Mouse (Mus musculus): ENCODE results near the gene Pld6.
"Not testable (repeated sequence)": the region's sequence is repeated elsewhere in the genome, so short reads cannot be mapped to it uniquely, and the experiment has no call there.

The Pld6 gene

DNA sequence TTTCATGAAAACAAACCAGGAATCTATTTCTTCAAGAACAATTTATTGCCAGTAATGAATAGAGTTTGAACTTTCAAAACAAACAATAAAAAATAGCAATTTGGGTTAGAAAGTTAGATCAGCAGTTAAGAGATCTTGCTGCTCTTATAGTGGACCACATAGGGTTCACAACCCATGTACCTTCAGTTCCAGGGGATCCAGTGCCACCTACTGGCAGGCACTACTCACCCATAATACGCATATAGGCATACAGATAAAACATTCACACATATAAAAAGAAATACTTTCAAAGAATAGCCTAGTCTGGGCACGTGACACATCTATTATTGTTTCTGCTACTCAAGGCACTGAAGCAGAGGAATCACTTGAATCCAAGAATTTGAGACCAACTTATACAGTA, 40.8 kb downstream of the Pld6 start:
- peak; percentile 39 for DNase-seq (ENCODE audit: low spot score)

GRCm38 (mm10) chr11:59745851-59746250, 41.6 kb downstream of the Pld6 start:
- no peak for DNase-seq (ENCODE audit: low spot score)

GRCm38 (mm10) chr11:59744374-59744773, 43.1 kb downstream of the Pld6 start:
- DNase-seq (ENCODE audit: low spot score) = no peak

GRCm38 (mm10) chr11:59743712-59744111, 43.7 kb downstream of the Pld6 start:
- no peak for DNase-seq (ENCODE audit: low spot score)

DNA sequence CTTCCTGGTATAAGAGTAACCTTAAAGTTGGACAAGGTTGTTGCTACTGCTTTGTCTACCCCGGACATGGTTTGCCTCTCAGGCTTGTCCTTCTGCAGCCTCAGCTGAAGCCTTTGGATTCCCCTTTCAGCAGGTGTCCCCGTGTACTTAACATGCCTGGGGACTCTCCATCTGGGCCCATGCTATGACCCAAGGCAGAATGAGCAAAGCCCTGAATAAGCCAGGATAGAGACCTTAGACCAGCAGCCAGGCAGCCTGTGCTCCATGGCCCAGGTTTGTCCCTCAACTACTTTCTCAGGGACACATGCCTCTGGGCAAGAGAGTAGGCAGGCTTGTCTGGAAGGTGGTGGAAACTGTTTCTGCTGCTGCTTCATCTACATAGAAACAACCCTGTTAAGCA, 44.1 kb downstream of the Pld6 start:
- no peak for DNase-seq (ENCODE audit: low spot score)

GRCm38 (mm10) chr11:59741915-59742314, 45.5 kb downstream of the Pld6 start:
- no peak for DNase-seq (ENCODE audit: low spot score)

GRCm38 (mm10) chr11:59739996-59740395, 47.4 kb downstream of the Pld6 start:
- no peak for DNase-seq (ENCODE audit: low spot score)

DNA sequence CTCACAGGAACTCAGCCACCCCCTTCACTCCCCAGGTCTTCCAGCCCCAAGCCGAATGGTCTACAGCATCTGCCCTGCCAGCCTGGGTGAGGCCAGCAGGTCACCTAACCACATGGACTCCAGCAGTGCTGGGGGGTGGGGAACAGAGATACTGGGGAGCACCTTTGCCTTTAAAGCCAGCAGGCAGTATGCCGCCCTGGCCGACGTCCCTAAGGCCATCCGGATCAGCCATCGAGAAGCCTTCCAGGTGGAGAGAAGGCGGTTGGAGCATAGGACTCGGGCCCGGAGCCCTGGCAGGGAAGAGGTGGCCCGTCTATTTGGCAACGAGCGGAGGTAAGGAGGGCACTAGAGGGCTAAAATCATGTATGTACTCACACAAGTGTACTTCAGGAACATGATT, 50.2 kb downstream of the Pld6 start:
- no peak for DNase-seq (ENCODE audit: low spot score)

DNA sequence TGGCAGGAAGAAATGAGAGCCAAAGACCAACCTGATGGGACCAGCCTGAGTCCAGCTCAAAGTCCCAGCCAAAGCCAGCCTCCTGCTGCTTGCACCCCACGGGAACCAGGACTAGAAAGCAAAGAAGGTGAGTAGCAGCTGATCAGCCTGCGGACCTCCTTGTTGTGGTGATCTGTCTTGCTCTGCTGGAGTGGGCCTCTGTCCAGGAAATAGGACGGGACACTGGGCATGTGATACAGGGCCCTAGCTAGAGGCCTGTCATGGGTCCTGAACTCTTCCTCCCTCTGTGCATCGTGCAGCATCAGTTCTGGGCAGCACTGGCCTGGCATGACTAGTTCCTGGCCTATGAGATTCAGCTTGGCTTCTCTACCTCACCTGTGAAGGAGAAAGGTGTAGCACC, 51.5 kb downstream of the Pld6 start:
- DNase-seq (ENCODE audit: low spot score) = not testable (repeated sequence)

DNA sequence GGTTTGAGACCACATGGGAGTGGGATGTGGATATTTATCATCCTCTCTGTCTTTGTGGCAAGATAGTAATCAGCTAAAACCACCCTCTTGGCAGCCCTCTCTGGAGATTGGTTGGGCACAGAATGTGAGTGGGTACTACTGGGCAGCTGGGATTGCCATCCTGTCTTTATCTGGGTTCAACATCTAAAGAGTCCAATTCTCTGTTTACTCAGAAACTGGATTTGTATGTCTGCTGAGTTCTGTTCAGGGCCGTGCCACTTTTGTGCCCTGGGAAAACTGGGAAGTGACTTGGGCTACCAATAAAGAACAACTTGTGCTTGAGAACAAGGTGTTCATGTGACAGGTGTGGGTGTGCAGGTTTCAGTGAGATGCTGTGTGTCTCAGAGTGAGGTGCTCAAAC, 53.1 kb downstream of the Pld6 start:
- no peak for DNase-seq (ENCODE audit: low spot score)
